Mouse (Mus musculus) liver, embryonic 13.5 days (tissue): ENCODE measurements around the gene Slc23a2. TPM values are rescaled to one million over a fixed set of nuclear protein-coding genes. Genes with fewer than 3 reads are reported as not detected.

ENCODE experiments used
- ATAC-seq: fragments of 200-750 bp; cut with Nextera tagmentation; 2 replicates; pipeline ENCODE4 v1.8.0; 2017; ENCODE audit warnings: low read depth, mild to moderate bottlenecking, moderate number of reproducible peaks, moderate library complexity
- DNase-seq: peaks from one replicate; pipeline ENCODE4 v3.0.0; 2022
- H3K27ac ChIP-seq: fragments of 300-500 bp; sonication (generic); 2 replicates; pipeline ENCODE4 v1.5.1; 2015; ENCODE audit warnings: moderate library complexity, mild to moderate bottlenecking, inconsistent platforms
- H3K27me3 ChIP-seq: fragments of 300-500 bp; sonication (generic); 2 replicates; pipeline ENCODE4 v1.6.1; 2015; ENCODE audit warnings: mild to moderate bottlenecking, inconsistent platforms
- H3K36me3 ChIP-seq: fragments of 300-500 bp; sonication (generic); 2 replicates; pipeline ENCODE4 v1.6.1; 2015; ENCODE audit warnings: mild to moderate bottlenecking, inconsistent platforms
- H3K4me1 ChIP-seq: fragments of 300-500 bp; sonication (generic); replicated peaks from 2 replicates; pipeline ENCODE4 v1.6.1; 2015; ENCODE audit warnings: inconsistent platforms
- H3K4me2 ChIP-seq: fragments of 300-500 bp; sonication (generic); 2 replicates; pipeline ENCODE4 v1.6.1; 2015; ENCODE audit warnings: inconsistent platforms, mild to moderate bottlenecking, moderate library complexity
- H3K4me3 ChIP-seq: fragments of 300-500 bp; sonication (generic); replicated peaks from 2 replicates; pipeline ENCODE4 v1.5.1; 2015; ENCODE audit warnings: mild to moderate bottlenecking, inconsistent platforms
- H3K9ac ChIP-seq: fragments of 300-500 bp; sonication (generic); 2 replicates; pipeline ENCODE4 v1.6.1; 2015; ENCODE audit warnings: mild to moderate bottlenecking, inconsistent platforms
- H3K9me3 ChIP-seq: fragments of 300-500 bp; sonication (generic); replicated peaks from 2 replicates; pipeline ENCODE4 v1.6.1; 2016; ENCODE audit warnings: inconsistent platforms
- WGBS: fragments of 180-500 bp; shearing (Covaris S2); methylation state at CpG from one replicate; pipeline ENCODE4 v1.1.7; 2015; ENCODE audit not compliant: insufficient replicate concordance; 5-methylcytosine and 5-hydroxymethylcytosine counted together
- polyA plus RNA-seq: library from polyadenylated mRNA; unstranded; fragments of >200 nt; fragmentation: Nextera tagmentation; extraction: Ambion mirVana; gene quantifications from 2 replicates; pipeline ENCODE4 v1.2.1, GENCODE M21; 2015

Slc23a2 gene
- polyA plus RNA-seq, 1 experiment from 2014 or later: 2.8 TPM

DNA sequence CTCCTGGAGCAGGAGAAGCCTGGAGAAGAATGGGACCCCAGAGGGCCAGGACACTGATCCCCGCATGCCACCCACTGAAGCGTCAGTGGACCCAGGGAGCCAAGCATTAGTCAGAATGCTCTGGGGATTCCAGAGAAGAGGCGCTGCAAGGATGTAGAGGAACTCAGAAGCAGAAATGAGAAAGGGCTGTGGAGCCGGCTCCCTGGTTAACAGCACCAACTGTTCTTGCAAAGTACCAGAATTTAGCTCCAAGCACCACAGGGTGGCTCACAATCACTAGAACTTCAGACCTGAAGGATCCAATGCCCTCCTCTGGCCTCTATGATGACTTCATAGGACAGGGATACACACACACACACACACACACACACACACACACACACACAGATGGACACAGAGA is 32.6 kb downstream of the Slc23a2 start:
- ATAC-seq (no peak), DNase-seq (no peak)
- WGBS: 70% methylated on average over 4 of the region's 4 CpGs

DNA sequence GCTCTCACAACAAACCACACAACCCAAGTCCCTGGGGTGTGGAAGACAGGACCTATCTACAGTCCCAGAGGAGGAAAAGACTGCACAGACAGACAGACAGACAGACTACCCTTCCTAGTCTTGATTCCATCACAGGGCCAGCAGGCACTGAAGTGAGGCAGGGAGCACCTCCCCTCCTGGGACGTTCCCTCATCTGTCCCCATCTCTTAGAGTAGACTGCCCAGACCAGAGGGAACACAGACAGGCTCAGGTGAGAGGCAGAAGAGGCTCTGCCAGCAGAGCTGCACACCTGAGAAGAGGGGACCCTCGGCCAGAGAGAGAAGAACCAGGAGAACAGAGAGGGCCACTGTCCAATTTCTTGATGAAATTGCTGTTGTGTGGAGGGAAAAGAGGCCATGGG is 33.0 kb downstream of the Slc23a2 start:
- Histone ChIP-seq H3K27me3 (no peaks in the 10 kb centered on the region), H3K4me3 (no peak overlapping the region), H3K36me3 (no peaks in the 10 kb centered on the region), H3K4me2 (no peak overlapping the region), H3K27ac (no peak overlapping the region), H3K9ac (no peak overlapping the region), H3K9me3 (no peaks in the 10 kb centered on the region), H3K4me1 (peaks cover 16% of the 10 kb centered on the region)
- DNase-seq (no peak), ATAC-seq (no peak)
- WGBS: 54% methylated on average over 2 of the region's 2 CpGs

More for the DNA sequence above, 32.6 kb downstream of the Slc23a2 start:
- no peaks in the 10 kb centered on the region for H3K9me3 ChIP-seq
- H3K4me3 ChIP-seq: no peak overlapping the region
- no peaks in the 10 kb centered on the region for H3K36me3 ChIP-seq
- no peak overlapping the region for H3K4me2 ChIP-seq
- H3K27ac ChIP-seq: no peak overlapping the region
- H3K4me1 ChIP-seq: peaks cover 11% of the 10 kb centered on the region
- no peak overlapping the region for H3K9ac ChIP-seq
- H3K27me3 ChIP-seq: no peaks in the 10 kb centered on the region

DNA sequence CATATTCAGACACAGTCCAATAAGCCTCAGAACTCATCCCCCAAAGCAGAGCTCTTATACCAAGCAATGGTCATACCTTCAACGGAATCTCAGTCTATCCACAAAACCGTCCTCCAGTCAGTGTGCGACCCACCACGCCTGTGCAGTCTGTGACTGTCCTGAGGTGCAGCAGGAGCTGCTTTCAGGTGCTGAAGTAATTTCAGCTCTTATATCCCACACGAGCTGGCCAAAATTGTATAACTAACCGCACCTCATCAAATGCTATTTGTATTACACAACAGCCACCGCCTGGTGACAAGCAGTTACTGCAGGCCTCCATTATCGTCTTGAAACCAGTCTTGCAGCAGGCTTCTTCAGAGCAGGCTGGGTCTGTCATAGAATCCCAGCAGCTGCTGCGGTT is 33.6 kb downstream of the Slc23a2 start:
- DNase-seq: peak; percentile 11
- ATAC-seq: no peak
- peaks cover 22% of the 10 kb centered on the region for H3K4me1 ChIP-seq
- H3K27me3 ChIP-seq: no peaks in the 10 kb centered on the region
- no peak overlapping the region for H3K27ac ChIP-seq
- H3K9me3 ChIP-seq: no peaks in the 10 kb centered on the region
- no peak overlapping the region for H3K4me3 ChIP-seq
- H3K4me2 ChIP-seq: no peak overlapping the region
- no peak overlapping the region for H3K9ac ChIP-seq
- WGBS: 47% methylated on average over 9 of the region's 9 CpGs
- no peaks in the 10 kb centered on the region for H3K36me3 ChIP-seq

DNA sequence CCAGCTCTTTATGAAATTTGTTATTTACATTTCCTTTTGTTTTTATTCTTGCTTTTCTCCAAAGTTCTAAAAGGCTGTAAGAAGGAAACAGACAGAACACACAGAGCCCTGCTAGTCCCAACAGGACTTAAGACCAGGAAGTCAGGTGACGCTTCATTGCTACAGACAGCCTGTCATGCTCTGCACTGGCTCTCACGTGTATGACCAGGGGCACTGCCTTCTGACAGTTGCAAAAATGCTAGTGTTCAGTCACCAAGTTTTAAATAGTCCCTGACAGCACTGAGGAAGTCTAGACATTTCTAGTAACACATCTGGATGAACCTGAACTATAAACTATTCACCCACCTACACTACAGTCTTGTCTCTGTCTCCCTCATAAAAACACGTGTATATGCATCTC is 34.2 kb downstream of the Slc23a2 start:
- WGBS: 33% methylated on average over 3 of the region's 3 CpGs
- Histone ChIP-seq H3K36me3 (no peaks in the 10 kb centered on the region), H3K4me3 (no peak overlapping the region), H3K27me3 (no peaks in the 10 kb centered on the region), H3K4me2 (no peak overlapping the region), H3K27ac (no peak overlapping the region), H3K9me3 (no peaks in the 10 kb centered on the region), H3K4me1 (peaks cover 25% of the 10 kb centered on the region), H3K9ac (no peak overlapping the region)
- ATAC-seq (no peak), DNase-seq (no peak)

DNA sequence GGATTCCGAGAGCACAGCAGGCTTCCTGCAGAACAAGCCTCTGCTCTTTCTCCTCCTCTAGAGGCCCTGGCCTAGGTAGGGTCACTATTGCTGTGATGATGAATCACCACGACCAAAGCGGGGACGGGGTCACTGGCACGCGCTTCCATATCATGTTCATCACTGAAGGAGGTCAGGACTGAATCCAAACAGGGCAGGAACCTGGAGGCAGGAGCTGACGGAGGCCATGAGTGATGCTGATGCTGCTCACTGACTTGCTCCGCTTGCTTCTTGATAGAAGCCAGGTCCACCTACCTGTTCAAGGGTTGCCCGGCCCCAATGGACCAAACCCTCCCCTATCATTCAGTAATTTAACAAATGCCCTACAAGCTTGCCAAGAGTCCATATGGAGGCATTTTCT is 35.9 kb downstream of the Slc23a2 start:
- H3K4me3 ChIP-seq: no peak overlapping the region
- no peaks in the 10 kb centered on the region for H3K27me3 ChIP-seq
- ATAC-seq: no peak
- H3K9ac ChIP-seq: no peak overlapping the region
- no peak overlapping the region for H3K27ac ChIP-seq
- no peaks in the 10 kb centered on the region for H3K9me3 ChIP-seq
- no peak overlapping the region for H3K4me2 ChIP-seq
- 80% methylated on average over 9 of the region's 9 CpGs for WGBS
- no peak for DNase-seq
- H3K36me3 ChIP-seq: no peaks in the 10 kb centered on the region
- H3K4me1 ChIP-seq: peaks cover 25% of the 10 kb centered on the region

DNA sequence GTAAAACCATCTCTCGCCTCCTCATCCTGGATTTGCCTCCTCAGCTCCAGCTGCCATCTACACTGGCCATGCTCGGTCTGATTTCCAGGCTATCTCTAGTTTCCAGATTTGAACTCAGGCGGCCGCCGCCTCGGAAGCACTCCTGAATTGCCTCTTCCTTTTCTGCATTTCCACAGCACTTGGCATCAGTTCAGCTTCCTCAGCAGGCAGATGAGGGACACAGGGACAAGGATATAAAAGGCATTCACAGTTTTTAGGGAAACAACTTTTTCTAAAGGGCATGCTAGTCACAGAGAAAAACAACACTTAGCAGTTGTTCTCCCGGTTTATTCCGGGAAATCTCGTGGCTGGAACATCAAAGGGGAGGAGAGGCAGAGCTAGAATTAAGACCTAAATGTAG is 37.3 kb downstream of the Slc23a2 start:
- Histone ChIP-seq H3K4me2 (no peak overlapping the region), H3K4me1 (peaks cover 36% of the 10 kb centered on the region), H3K27me3 (no peaks in the 10 kb centered on the region), H3K27ac (no peak overlapping the region), H3K9ac (no peak overlapping the region), H3K36me3 (no peaks in the 10 kb centered on the region), H3K9me3 (no peaks in the 10 kb centered on the region), H3K4me3 (no peak overlapping the region)
- DNase-seq: no peak
- ATAC-seq: no peak
- 60% methylated on average over 9 of the region's 9 CpGs for WGBS

DNA sequence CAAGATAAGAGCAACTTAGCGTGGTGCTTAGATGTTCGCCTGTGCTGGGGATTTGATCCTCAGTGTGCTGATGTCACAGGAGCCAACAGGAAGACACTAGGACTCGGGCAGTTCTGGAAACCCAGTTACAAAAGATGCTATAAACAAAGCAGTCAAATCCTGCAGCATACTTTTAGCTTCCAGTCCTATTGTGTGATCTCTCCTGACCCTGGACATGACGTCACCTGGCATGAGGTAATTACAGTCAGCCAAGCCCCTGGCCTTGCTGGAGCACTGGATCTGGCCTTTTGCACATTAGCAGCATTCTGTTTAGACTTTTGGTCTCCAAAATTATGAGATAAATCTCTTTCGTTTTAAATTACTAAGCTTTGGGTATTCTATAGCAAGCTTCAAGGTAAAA is 38.8 kb downstream of the Slc23a2 start:
- WGBS: 54% methylated on average over 5 of the region's 5 CpGs
- Histone ChIP-seq H3K9ac (no peak overlapping the region), H3K36me3 (no peaks in the 10 kb centered on the region), H3K4me3 (no peak overlapping the region), H3K9me3 (no peaks in the 10 kb centered on the region), H3K27ac (no peak overlapping the region), H3K27me3 (no peaks in the 10 kb centered on the region), H3K4me1 (peaks cover 34% of the 10 kb centered on the region), H3K4me2 (no peak overlapping the region)
- ATAC-seq (no peak), DNase-seq (no peak)

DNA sequence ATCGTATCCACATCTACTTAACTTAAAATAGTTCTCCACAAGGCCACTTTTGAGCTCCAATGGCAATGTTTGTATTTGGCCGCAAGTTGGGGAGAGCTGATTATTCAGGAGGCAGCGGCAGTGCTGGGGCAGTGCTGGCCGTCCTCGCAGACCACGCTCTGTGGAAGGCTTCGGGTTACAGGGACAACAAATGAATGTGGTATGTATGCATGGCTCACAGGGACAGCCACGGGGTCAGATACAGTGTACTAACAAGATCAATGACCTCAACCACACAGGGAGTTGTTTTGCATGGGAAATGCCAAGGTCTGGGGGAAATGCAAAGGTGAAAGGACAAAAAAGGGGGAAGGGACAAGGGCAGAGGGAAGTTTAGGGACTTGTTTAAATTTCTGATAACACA is 41.6 kb downstream of the Slc23a2 start:
- DNase-seq: no peak
- Histone ChIP-seq H3K4me2 (peak overlapping the region; percentile 54), H3K4me1 (peaks cover 34% of the 10 kb centered on the region), H3K36me3 (0 out of 2 replicates have a peak, but pooled peaks cover 7% of the 10 kb centered on the region), H3K9me3 (no peaks in the 10 kb centered on the region), H3K9ac (peak overlapping the region; percentile 51; the same call in 1 of the 2 replicates), H3K27me3 (no peaks in the 10 kb centered on the region), H3K4me3 (peak overlapping the region; percentile 33; the same call in 1 of the 2 replicates), H3K27ac (peak overlapping the region; percentile 77)
- 10% methylated on average over 8 of the region's 8 CpGs for WGBS
- peak; percentile 85 for ATAC-seq

DNA sequence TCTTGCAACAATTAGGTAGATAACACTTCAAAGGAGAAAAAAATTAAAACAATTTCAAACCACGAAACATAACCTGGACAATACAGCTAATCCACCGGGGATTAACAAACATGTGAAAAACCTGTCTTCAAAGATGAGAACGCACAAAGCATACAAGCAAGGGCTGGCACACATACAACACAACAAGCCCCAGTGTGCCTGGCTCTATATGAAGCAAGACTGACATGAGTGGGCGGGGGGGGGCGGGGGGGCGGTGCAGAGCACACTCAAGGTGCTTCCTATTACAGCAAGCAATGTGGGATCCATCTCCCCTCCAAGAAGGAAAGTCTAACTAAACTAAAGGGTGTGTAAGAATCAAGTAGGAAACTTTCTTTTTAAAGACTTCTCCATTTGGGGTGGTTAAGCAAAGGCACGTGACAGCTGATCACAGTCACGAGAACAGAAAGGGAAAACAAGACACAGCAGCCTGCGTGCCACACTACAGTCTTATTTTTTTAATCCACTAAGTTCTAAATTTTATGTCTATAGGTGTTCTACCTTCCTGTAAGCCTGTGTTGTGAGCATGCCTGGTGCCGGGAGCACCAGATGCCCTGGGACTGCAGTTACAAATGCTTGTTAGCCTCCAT is 42.3 kb downstream of the Slc23a2 start:
- no peaks in the 10 kb centered on the region for H3K9me3 ChIP-seq
- H3K4me1 ChIP-seq: peaks cover 29% of the 10 kb centered on the region
- H3K4me3 ChIP-seq: peak overlapping the region; percentile 33; the same call in 1 of the 2 replicates
- 0 out of 2 replicates have a peak, but pooled peaks cover 7% of the 10 kb centered on the region for H3K36me3 ChIP-seq
- 37% methylated on average over 10 of the region's 10 CpGs for WGBS
- H3K27me3 ChIP-seq: no peaks in the 10 kb centered on the region
- peak overlapping the region; percentile 51; the same call in 1 of the 2 replicates for H3K9ac ChIP-seq
- peak overlapping the region; percentile 77 for H3K27ac ChIP-seq
- DNase-seq: no peak
- ATAC-seq: no peak; the same call in 1 of the 2 replicates
- H3K4me2 ChIP-seq: peak overlapping the region; percentile 54

DNA sequence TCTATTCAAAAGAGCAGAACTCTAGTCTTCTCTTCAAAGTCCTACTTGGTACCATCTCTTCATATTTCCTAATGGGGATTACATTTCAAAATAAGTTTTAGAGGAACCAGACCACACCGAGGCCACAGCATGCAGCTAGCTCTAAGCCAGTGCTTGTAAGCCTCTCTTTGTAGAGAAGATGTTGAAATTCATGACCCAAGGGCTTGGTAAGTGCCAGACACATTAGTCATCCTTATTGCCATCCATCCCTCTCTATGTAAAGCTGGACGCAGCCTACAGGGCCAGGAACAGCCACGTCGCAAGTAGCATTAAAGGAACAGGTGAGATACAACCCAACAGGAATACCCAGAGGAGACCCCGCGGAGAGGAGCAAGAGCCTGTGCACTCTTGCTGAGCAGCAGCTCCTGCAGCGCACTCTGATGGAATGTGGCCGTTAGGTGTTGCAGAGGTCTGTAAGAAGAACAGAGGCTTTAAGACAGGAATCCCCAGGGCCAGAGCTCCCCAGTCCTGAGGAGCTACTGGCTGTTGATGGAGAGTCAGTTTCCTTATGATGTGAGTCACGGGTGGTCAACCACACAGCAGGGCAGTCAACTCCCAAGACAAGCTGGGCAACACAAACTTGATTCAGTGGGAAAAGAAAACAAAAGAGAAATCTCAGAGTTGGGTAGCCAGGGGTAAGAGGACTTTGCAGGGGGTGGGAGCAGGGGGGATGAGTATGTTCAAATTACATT is 45.8 kb downstream of the Slc23a2 start:
- H3K27ac ChIP-seq: no peak overlapping the region
- H3K4me1 ChIP-seq: peaks cover 13% of the 10 kb centered on the region
- H3K9me3 ChIP-seq: no peaks in the 10 kb centered on the region
- 82% methylated on average over 9 of the region's 9 CpGs for WGBS
- H3K36me3 ChIP-seq: 0 out of 2 replicates have a peak, but pooled peaks cover 7% of the 10 kb centered on the region
- H3K9ac ChIP-seq: no peak overlapping the region
- H3K4me2 ChIP-seq: no peak overlapping the region
- no peaks in the 10 kb centered on the region for H3K27me3 ChIP-seq
- H3K4me3 ChIP-seq: no peak overlapping the region
- DNase-seq (no peak), ATAC-seq (no peak)

DNA sequence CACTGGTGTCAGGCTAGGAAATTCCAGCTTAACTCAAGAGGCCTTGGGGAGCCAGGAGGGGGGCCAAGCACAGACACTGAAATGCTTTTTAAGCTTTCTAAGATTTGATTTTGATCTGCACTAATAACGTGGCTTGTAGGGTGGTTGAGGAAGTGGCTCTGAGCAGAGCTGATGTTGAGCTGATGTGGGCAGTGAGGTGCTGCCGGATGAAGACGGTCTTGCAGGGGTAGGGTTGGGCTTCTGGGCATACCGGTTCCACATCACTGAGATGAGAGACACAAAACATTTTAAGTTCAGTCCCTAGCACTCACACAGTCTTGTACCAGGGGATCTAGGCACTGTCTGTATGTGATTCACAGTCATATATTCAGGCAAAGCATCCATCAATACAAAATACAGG is 46.5 kb downstream of the Slc23a2 start:
- no peak overlapping the region for H3K9ac ChIP-seq
- no peak overlapping the region for H3K4me3 ChIP-seq
- no peak for DNase-seq
- 66% methylated on average over 4 of the region's 4 CpGs for WGBS
- H3K36me3 ChIP-seq: 0 out of 2 replicates have a peak, but pooled peaks cover 7% of the 10 kb centered on the region
- no peak overlapping the region for H3K27ac ChIP-seq
- ATAC-seq: no peak
- H3K9me3 ChIP-seq: no peaks in the 10 kb centered on the region
- peaks cover 9% of the 10 kb centered on the region for H3K4me1 ChIP-seq
- H3K4me2 ChIP-seq: no peak overlapping the region
- no peaks in the 10 kb centered on the region for H3K27me3 ChIP-seq
